Mouse (Mus musculus) brain, adult 10 weeks (tissue): ENCODE data around the gene Zfp607b. TPM values are rescaled to one million over a fixed set of nuclear protein-coding genes. Genes with fewer than 3 reads are reported as not detected.

Experiments
- polyA plus RNA-seq: library from polyadenylated mRNA; stranded (reverse); fragments of 350-450 nt; fragmentation: Illumina TruSeq; extraction: RNeasy Lipid Tissue Mini Kit (QIAGEN cat#74804); gene quantifications from one replicate; pipeline ENCODE4 v1.2.3, GENCODE M21; 2015; ENCODE audit warnings: low read depth, low replicate concordance

Gene Zfp607b
- 9.8 TPM for polyA plus RNA-seq

GRCm38 (mm10) chr7:27688815-27689612 is at the start of gene Zfp607b:
Gene Zfp607b, plus strand, starts transcription at chr7:27689340.

GRCm38 (mm10) chr7:27653681-27654437 is 35.3 kb upstream of the Zfp607b start, which contains the start of gene Ttc9b:
Gene Ttc9b, plus strand, starts transcription at chr7:27653915.

GRCm38 (mm10) chr7:27674522-27675221 is 14.5 kb upstream of the Zfp607b start, which contains the start of gene Map3k10:
Gene Map3k10, minus strand, starts transcription at chr7:27674598.

GRCm38 (mm10) chr7:27731281-27731883 is 42.2 kb downstream of the Zfp607b start, which contains the start of gene Zfp60:
Gene Zfp60, plus strand, starts transcription at chr7:27731389.

Other genes with a start within 250 kb of the Zfp607b start
- 71.8 TPM for gene Sptbn4, start 241.7 kb upstream of the Zfp607b start, polyA plus RNA-seq
- gene Blvrb, start 241.4 kb upstream of the Zfp607b start, polyA plus RNA-seq, result 22.0 TPM
- 4.7 TPM for gene Sertad3, start 215.6 kb upstream of the Zfp607b start, polyA plus RNA-seq
- 18.4 TPM for gene Sertad1, start 202.4 kb upstream of the Zfp607b start, polyA plus RNA-seq
- 0.22 TPM for gene Prx, start 190.0 kb upstream of the Zfp607b start, polyA plus RNA-seq
- not detected for gene Hipk4, start 166.1 kb upstream of the Zfp607b start, polyA plus RNA-seq
- 607 TPM for gene Pld3, start 136.1 kb upstream of the Zfp607b start, polyA plus RNA-seq
- gene 2310022A10Rik, start 136.1 kb upstream of the Zfp607b start, polyA plus RNA-seq, result 21.4 TPM
- gene Akt2, start 97.8 kb upstream of the Zfp607b start, polyA plus RNA-seq, result 106 TPM
- gene Ttc9b, start 35.4 kb upstream of the Zfp607b start, polyA plus RNA-seq, result 76.0 TPM
- gene Map3k10, start 14.7 kb upstream of the Zfp607b start, polyA plus RNA-seq, result 133 TPM
- gene Zfp60, start 42.0 kb downstream of the Zfp607b start, polyA plus RNA-seq, result 25.7 TPM
- 7.4 TPM for gene Zfp626, start 117.9 kb downstream of the Zfp607b start, polyA plus RNA-seq
- gene Zfp59, start 149.3 kb downstream of the Zfp607b start, polyA plus RNA-seq, result 6.5 TPM
- gene Zfp607a, start 168.2 kb downstream of the Zfp607b start, polyA plus RNA-seq, result 0.71 TPM
- 9.4 TPM for gene Zfp974, start 240.1 kb downstream of the Zfp607b start, polyA plus RNA-seq